Mouse (Mus musculus): Measurements from ENCODE around the gene Ccser1. TPM values are rescaled to one million over a fixed set of nuclear protein-coding genes. Genes with fewer than 3 reads are reported as not detected.

Ccser1 gene
- polyA plus RNA-seq, 1 experiment from 2014 or later, result 6.1 TPM

DNA sequence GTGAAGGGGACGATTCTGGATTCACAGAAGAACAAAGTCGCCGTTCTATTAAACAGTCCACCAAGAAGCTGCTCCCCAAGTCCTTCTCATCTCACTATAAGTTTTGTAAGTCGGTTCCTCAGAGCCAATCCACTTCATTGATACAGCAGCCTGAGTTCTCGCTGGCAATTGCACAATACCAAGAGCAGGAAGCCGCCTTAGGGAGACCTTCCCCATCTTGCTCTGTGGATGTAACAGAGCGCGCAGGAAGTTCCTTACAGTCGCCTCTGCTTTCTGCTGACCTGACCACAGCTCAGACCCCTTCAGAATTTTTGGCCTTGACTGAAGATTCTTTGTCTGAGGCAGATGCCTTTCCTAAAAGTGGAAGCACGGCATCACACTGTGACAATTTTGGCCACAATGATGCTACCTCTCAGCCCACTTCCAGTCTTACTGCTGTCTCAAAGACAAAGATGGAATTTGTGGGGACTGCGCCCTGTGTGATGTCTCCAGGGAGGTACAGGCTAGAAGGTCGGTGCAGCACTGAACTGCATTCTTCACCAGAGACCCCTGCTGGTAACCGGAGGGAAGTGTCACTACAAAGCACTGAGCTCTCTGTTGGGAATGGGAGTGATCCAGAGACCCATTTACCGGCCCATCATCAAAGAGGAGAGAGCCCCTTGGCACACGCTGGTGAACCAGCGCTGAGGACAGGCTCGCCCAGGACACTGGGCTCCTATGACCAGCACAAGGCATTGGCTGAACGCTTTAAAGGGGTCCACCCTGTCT is 131.4 kb downstream of the Ccser1 start:
- H3K9ac ChIP-seq, result no peak overlapping the region
- H3K27me3 ChIP-seq (replicated peaks), result no peaks in the 10 kb centered on the region
- no peaks in the 10 kb centered on the region for H3K9me3 ChIP-seq
- no peak for ATAC-seq (ENCODE audit: insufficient read depth, low FRiP score, low read depth)
- H3K4me3 ChIP-seq (replicated peaks), result no peak overlapping the region
- H3K36me3 ChIP-seq, result no peaks in the 10 kb centered on the region
- H3K27ac ChIP-seq, result no peak overlapping the region
- 83% methylated on average over 18 of the region's 18 CpGs for WGBS
- H3K4me1 ChIP-seq, result no peaks in the 10 kb centered on the region
- H3K4me2 ChIP-seq, result no peak overlapping the region

- Histone ChIP-seq H3K36me3 (no peaks in the 10 kb centered on the region), H3K4me2 (no peak overlapping the region), H3K27ac (no peak overlapping the region), H3K9me3 (no peaks in the 10 kb centered on the region), H3K9ac (no peak overlapping the region), H3K4me1 (no peaks in the 10 kb centered on the region), H3K27me3 (replicated peaks) (no peaks in the 10 kb centered on the region), H3K4me3 (replicated peaks) (no peak overlapping the region)
- no peak for ATAC-seq (ENCODE audit: insufficient read depth, low FRiP score, low read depth)
- WGBS, result 24% methylated on average over 6 of the region's 6 CpGs
Observed at GRCm38 (mm10) chr6:61315884-61316601, 135.9 kb downstream of the Ccser1 start.

GRCm38 (mm10) chr6:61320842-61321241 is 140.7 kb downstream of the Ccser1 start:
- Histone ChIP-seq H3K9ac (no peak overlapping the region), H3K4me3 (replicated peaks) (no peak overlapping the region), H3K9me3 (no peaks in the 10 kb centered on the region), H3K36me3 (no peaks in the 10 kb centered on the region), H3K4me2 (no peak overlapping the region), H3K27me3 (replicated peaks) (no peaks in the 10 kb centered on the region), H3K27ac (no peak overlapping the region), H3K4me1 (no peaks in the 10 kb centered on the region)
- WGBS, result 61% methylated on average over 4 of the region's 4 CpGs
- ATAC-seq (ENCODE audit: insufficient read depth, low FRiP score, low read depth), result no peak

- Histone ChIP-seq H3K9me3 (no peaks in the 10 kb centered on the region), H3K9ac (no peak overlapping the region), H3K4me1 (no peaks in the 10 kb centered on the region), H3K27ac (no peak overlapping the region), H3K36me3 (no peaks in the 10 kb centered on the region), H3K4me2 (no peak overlapping the region), H3K27me3 (replicated peaks) (no peaks in the 10 kb centered on the region), H3K4me3 (replicated peaks) (no peak overlapping the region)
- ATAC-seq (ENCODE audit: insufficient read depth, low FRiP score, low read depth), result no peak
- WGBS, result 71% methylated on average over 6 of the region's 6 CpGs
Observed at GRCm38 (mm10) chr6:61322328-61322727, 142.2 kb downstream of the Ccser1 start.

DNA sequence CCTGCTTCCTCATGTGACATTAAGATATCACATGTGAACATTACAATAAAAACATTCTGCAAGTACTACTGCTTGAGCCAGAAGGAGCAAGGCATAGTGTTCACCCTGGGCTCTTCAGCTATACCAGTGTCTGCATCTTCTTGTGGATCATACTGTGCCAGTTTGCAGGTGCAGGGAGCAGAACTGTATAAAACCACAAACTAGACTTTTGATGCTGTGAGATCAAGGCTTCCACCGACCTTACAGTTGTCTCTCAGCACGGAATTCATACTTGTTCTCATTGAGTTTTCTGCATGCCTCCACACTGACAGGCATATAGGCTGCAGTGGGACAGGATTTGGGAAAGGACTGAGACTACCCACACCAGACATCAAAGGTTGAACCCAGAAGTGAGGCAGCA is 146.0 kb downstream of the Ccser1 start:
- Histone ChIP-seq H3K27ac (no peak overlapping the region), H3K4me2 (no peak overlapping the region), H3K9me3 (no peaks in the 10 kb centered on the region), H3K27me3 (replicated peaks) (no peaks in the 10 kb centered on the region), H3K4me1 (no peaks in the 10 kb centered on the region), H3K9ac (no peak overlapping the region), H3K36me3 (no peaks in the 10 kb centered on the region), H3K4me3 (replicated peaks) (no peak overlapping the region)
- WGBS, result 55% methylated on average over 2 of the region's 2 CpGs
- ATAC-seq (ENCODE audit: insufficient read depth, low FRiP score, low read depth), result no peak

- Histone ChIP-seq H3K36me3 (no peaks in the 10 kb centered on the region), H3K9ac (no peak overlapping the region), H3K4me1 (no peaks in the 10 kb centered on the region), H3K4me3 (replicated peaks) (no peak overlapping the region), H3K27me3 (replicated peaks) (no peaks in the 10 kb centered on the region), H3K27ac (no peak overlapping the region), H3K4me2 (no peak overlapping the region), H3K9me3 (no peaks in the 10 kb centered on the region)
- no peak for ATAC-seq (ENCODE audit: insufficient read depth, low FRiP score, low read depth)
Observed at GRCm38 (mm10) chr6:61328981-61329380, 148.9 kb downstream of the Ccser1 start.

DNA sequence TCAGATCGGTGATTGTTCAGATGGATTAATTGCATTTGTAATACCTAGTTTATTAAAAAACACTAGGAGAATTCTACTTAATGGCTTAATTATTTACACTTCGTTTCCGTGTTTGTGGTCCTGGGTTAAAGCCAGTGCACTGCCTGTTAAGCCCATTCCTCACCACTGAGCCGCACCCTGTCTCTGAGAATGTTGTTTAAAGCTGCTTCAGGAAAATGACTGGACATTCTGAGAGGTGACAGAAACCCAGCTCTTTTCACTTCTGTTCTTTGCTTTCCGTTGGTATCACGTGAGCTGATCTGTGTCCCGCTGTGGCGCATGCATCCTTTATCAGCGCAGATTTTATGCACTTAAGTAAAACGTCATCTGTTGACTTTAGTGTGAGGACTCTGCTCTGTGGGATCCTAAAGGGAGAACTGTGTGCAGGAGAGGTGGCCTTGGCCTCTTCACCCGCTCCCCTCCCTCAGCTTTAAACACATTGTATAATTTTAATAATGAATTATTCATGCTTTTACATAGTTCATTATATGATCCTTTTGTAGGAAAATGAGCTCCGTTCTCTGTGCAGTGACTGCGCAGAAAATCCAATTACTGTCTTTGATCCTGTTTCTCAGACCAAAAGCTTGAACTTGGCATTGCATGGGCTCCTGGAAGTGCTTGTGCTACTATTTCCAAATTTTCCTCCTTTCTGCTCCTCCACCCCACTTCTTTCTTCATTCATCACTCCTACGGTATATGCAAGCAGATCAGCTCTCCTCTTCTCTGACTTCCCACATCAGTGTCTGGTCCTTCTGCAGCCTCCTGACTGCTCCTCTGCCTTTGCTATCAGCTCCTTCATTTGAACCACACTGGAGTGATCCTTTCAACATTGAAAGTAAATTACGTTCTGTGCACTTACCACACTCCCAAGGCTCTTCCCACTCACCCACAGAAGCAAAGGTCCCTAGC is 149.7 kb downstream of the Ccser1 start:
- H3K27me3 ChIP-seq (replicated peaks), result no peaks in the 10 kb centered on the region
- no peaks in the 10 kb centered on the region for H3K4me1 ChIP-seq
- no peak for ATAC-seq (ENCODE audit: insufficient read depth, low FRiP score, low read depth)
- H3K9ac ChIP-seq, result no peak overlapping the region
- H3K4me3 ChIP-seq (replicated peaks), result no peak overlapping the region
- H3K4me2 ChIP-seq, result no peak overlapping the region
- no peak overlapping the region for H3K27ac ChIP-seq
- 74% methylated on average over 15 of the region's 15 CpGs for WGBS
- H3K9me3 ChIP-seq, result no peaks in the 10 kb centered on the region
- H3K36me3 ChIP-seq, result no peaks in the 10 kb centered on the region

- WGBS, result 94% methylated on average over 1 of the region's 1 CpGs
Observed at GRCm38 (mm10) chr6:61334466-61334865, 154.3 kb downstream of the Ccser1 start.

GRCm38 (mm10) chr6:61347045-61347838 is 167.1 kb downstream of the Ccser1 start:
- Histone ChIP-seq H3K9ac (no peak overlapping the region), H3K4me1 (no peaks in the 10 kb centered on the region), H3K27me3 (replicated peaks) (no peaks in the 10 kb centered on the region), H3K27ac (no peak overlapping the region), H3K9me3 (no peaks in the 10 kb centered on the region), H3K36me3 (no peaks in the 10 kb centered on the region), H3K4me3 (replicated peaks) (no peak overlapping the region), H3K4me2 (no peak overlapping the region)
- no peak for ATAC-seq (ENCODE audit: insufficient read depth, low FRiP score, low read depth)
- 67% methylated on average over 5 of the region's 5 CpGs for WGBS

More at GRCm38 (mm10) chr6:61334466-61334865, 154.3 kb downstream of the Ccser1 start:
- Histone ChIP-seq H3K4me2 (no peak overlapping the region), H3K27me3 (replicated peaks) (no peaks in the 10 kb centered on the region), H3K27ac (no peak overlapping the region), H3K4me1 (no peaks in the 10 kb centered on the region), H3K4me3 (replicated peaks) (no peak overlapping the region), H3K9ac (no peak overlapping the region), H3K36me3 (no peaks in the 10 kb centered on the region), H3K9me3 (no peaks in the 10 kb centered on the region)
- ATAC-seq (ENCODE audit: insufficient read depth, low FRiP score, low read depth), result no peak

- Histone ChIP-seq H3K4me3 (replicated peaks) (no peak overlapping the region), H3K9me3 (no peaks in the 10 kb centered on the region), H3K4me1 (no peaks in the 10 kb centered on the region), H3K27ac (no peak overlapping the region), H3K4me2 (no peak overlapping the region), H3K36me3 (no peaks in the 10 kb centered on the region), H3K27me3 (replicated peaks) (no peaks in the 10 kb centered on the region), H3K9ac (no peak overlapping the region)
- peak; percentile 50; the same call in 1 of the 2 replicates for ATAC-seq (ENCODE audit: insufficient read depth, low FRiP score, low read depth)
- WGBS, result 64% methylated on average over 5 of the region's 5 CpGs
Observed at GRCm38 (mm10) chr6:61363722-61364121, 183.6 kb downstream of the Ccser1 start.

DNA sequence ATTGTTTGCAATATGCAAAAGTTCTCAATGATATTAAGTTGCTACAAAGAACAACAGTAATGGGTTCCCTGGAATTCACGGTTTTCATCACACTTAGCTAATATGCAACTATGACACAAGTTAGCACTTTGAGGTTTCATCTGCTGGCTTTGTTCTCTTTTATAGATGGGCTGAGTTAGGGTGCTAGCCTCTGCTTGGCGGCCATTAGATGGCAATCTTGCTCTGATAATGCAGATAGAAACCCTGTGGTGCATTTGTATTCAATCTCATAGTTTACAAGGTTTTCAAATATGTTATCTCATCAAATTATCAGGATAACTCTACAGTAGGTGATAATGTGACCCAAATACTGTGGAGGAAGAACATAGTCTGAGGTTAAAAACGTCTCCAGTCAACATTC is 202.4 kb downstream of the Ccser1 start:
- no peak for ATAC-seq (ENCODE audit: insufficient read depth, low FRiP score, low read depth)
- Histone ChIP-seq H3K4me2 (no peak overlapping the region), H3K27me3 (replicated peaks) (no peaks in the 10 kb centered on the region), H3K36me3 (no peaks in the 10 kb centered on the region), H3K4me3 (replicated peaks) (no peak overlapping the region), H3K4me1 (no peaks in the 10 kb centered on the region), H3K9me3 (no peaks in the 10 kb centered on the region), H3K27ac (no peak overlapping the region), H3K9ac (no peak overlapping the region)
- WGBS, result 24% methylated on average over 3 of the region's 3 CpGs
